Mouse (Mus musculus) thymus, adult 2 months (tissue): Measurements from ENCODE around the gene Atoh8.

Experiments used
- CTCF ChIP-seq: fragments of 200-500 bp; IDR thresholded peaks from 2 replicates; pipeline ENCODE4 v1.5.1; 2012; ENCODE audit warnings: mild to moderate bottlenecking, control low read depth, low read length, moderate library complexity, borderline replicate concordance; ENCODE audit not compliant: control insufficient read depth, poor library complexity, insufficient read depth; ENCODE audit errors: extremely low read depth
- POLR2A ChIP-seq: fragments of 200-500 bp; IDR thresholded peaks from 2 replicates; pipeline ENCODE4 v1.6.1; 2012; ENCODE audit warnings: mild to moderate bottlenecking, low read length, control low read depth, moderate library complexity; ENCODE audit not compliant: control insufficient read depth, poor library complexity, insufficient read depth; ENCODE audit errors: extremely low read depth

DNA sequence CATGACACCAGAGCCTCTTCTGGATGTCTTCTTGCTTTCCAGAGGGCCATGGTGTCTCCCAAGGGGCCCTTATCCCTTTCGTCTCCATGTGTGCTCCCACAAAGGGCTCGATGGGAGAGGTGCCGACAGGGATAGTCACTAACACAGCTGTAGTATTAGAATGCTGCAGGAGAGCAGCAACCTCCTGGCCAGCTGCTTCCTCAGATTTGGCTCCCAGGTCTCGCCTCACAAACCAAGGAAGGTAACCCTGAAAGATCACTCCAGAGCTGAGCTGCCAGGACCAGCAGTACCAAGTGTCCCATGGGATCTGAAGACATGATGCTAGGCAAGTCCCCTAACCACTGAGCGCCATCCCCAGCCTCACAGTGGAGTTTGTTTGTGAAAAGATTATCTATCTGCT lies 32.6 kb downstream of the Atoh8 start:
- no peak for TF ChIP-seq POLR2A
- TF ChIP-seq CTCF = no peak
